Mouse (Mus musculus) activated CD4-positive, CD25-positive, alpha-beta regulatory T cell, adult 4 months (primary cell): ENCODE data around the gene Tmem184b. TPM values are rescaled to one million over a fixed set of nuclear protein-coding genes. Genes with fewer than 3 reads are reported as not detected.

ENCODE experiments used
- ATAC-seq: one replicate; pipeline ENCODE4 v1.8.0; 2017
- polyA plus RNA-seq, 2 experiments: library from polyadenylated mRNA; unstranded; fragments of 100-300 nt; shearing (Covaris generic); gene quantifications; one replicate each; pipeline ENCODE4 v1.2.1; 2017

The Tmem184b gene
- polyA plus RNA-seq, 2 experiments from 2014 or later, result 9.3 to 18.1 TPM

GRCm38 (mm10) chr15:79429527-79429926 lies 26.2 kb upstream of the Tmem184b start:
- ATAC-seq, result no peak

GRCm38 (mm10) chr15:79428616-79429015 lies 25.2 kb upstream of the Tmem184b start:
- no peak for ATAC-seq

GRCm38 (mm10) chr15:79427516-79427915 lies 24.1 kb upstream of the Tmem184b start:
- ATAC-seq, result no peak

GRCm38 (mm10) chr15:79425516-79425915 lies 22.1 kb upstream of the Tmem184b start:
- ATAC-seq, result no peak

- no peak for ATAC-seq
Observed at GRCm38 (mm10) chr15:79424602-79425001, 21.2 kb upstream of the Tmem184b start.

GRCm38 (mm10) chr15:79422715-79423243 lies 19.4 kb upstream of the Tmem184b start:
- no peak for ATAC-seq

- ATAC-seq, result no peak
Observed at GRCm38 (mm10) chr15:79418677-79419076, 15.3 kb upstream of the Tmem184b start.

- ATAC-seq, result no peak
Observed at GRCm38 (mm10) chr15:79418265-79418664, 14.9 kb upstream of the Tmem184b start.

- ATAC-seq, result no peak
Observed at GRCm38 (mm10) chr15:79417379-79417778, 14.0 kb upstream of the Tmem184b start.

- no peak for ATAC-seq
Observed at GRCm38 (mm10) chr15:79416460-79417085, 13.2 kb upstream of the Tmem184b start.

- ATAC-seq, result peak; percentile 52
Observed at GRCm38 (mm10) chr15:79414513-79414912, 11.1 kb upstream of the Tmem184b start.

- no peak for ATAC-seq
Observed at GRCm38 (mm10) chr15:79413802-79414201, 10.4 kb upstream of the Tmem184b start.

- ATAC-seq, result no peak
Observed at GRCm38 (mm10) chr15:79413201-79413600, 9.8 kb upstream of the Tmem184b start.

GRCm38 (mm10) chr15:79411363-79412065 lies 8.1 kb upstream of the Tmem184b start:
- no peak for ATAC-seq

GRCm38 (mm10) chr15:79409077-79409573 lies 5.8 kb upstream of the Tmem184b start:
- ATAC-seq, result no peak

- ATAC-seq, result no peak
Observed at GRCm38 (mm10) chr15:79406564-79406963, 3.2 kb upstream of the Tmem184b start.

- no peak for ATAC-seq
Observed at GRCm38 (mm10) chr15:79404277-79404676, 908 bp upstream of the Tmem184b start.

GRCm38 (mm10) chr15:79403763-79404210 lies 418 bp upstream of the Tmem184b start:
- ATAC-seq, result no peak

GRCm38 (mm10) chr15:79402176-79402575 lies 1.2 kb downstream of the Tmem184b start:
- ATAC-seq, result no peak

- no peak for ATAC-seq
Observed at GRCm38 (mm10) chr15:79400975-79401365, 2.4 kb downstream of the Tmem184b start.

GRCm38 (mm10) chr15:79400134-79400974 lies 3.0 kb downstream of the Tmem184b start:
- no peak for ATAC-seq

GRCm38 (mm10) chr15:79399231-79400052 lies 3.9 kb downstream of the Tmem184b start:
- no peak for ATAC-seq
